Mouse (Mus musculus) embryonic facial prominence, embryonic 10.5 days (tissue): Measurements from ENCODE around the gene Pts. TPM values are rescaled to one million over a fixed set of nuclear protein-coding genes. Genes with fewer than 3 reads are reported as not detected.
A peak's percentile ranks its signal among the peaks of the same experiment; 100 is the strongest.

Experiments used
- DNase-seq: peaks from one replicate; pipeline ENCODE4 v3.0.0-alpha.2; 2017; ENCODE audit warnings: low spot score
- H3K27ac ChIP-seq: fragments of 300-500 bp; sonication (generic); replicated peaks from 2 replicates; pipeline ENCODE4 v1.5.1; 2016; ENCODE audit warnings: mild to moderate bottlenecking
- H3K27me3 ChIP-seq: fragments of 300-500 bp; sonication (generic); replicated peaks from 2 replicates; pipeline ENCODE4 v1.6.1; 2016; ENCODE audit warnings: low read depth, mild to moderate bottlenecking; ENCODE audit not compliant: poor library complexity, severe bottlenecking
- H3K36me3 ChIP-seq: fragments of 300-500 bp; sonication (generic); replicated peaks from 2 replicates; pipeline ENCODE4 v1.6.1; 2016; ENCODE audit warnings: mild to moderate bottlenecking, moderate library complexity
- H3K4me1 ChIP-seq: fragments of 300-500 bp; sonication (generic); 2 replicates; pipeline ENCODE4 v1.6.1; 2016
- H3K4me3 ChIP-seq: fragments of 300-500 bp; sonication (generic); 2 replicates; pipeline ENCODE4 v1.5.1; 2016; ENCODE audit warnings: mild to moderate bottlenecking, moderate library complexity
- H3K9me3 ChIP-seq: fragments of 300-500 bp; sonication (generic); 2 replicates; pipeline ENCODE4 v1.6.1; 2016; ENCODE audit warnings: mild to moderate bottlenecking
- WGBS: fragments of 180-500 bp; shearing (Covaris S2); methylation state at CpG from one replicate; pipeline ENCODE4 v1.1.7; 2016; 5-methylcytosine and 5-hydroxymethylcytosine counted together
- polyA plus RNA-seq: library from polyadenylated mRNA; unstranded; fragments of >200 nt; fragmentation: Nextera tagmentation; extraction: Ambion mirVana; gene quantifications from 2 replicates; pipeline ENCODE4 v1.2.1, GENCODE M21; 2016

The Pts gene
- polyA plus RNA-seq, 1 experiment from 2014 or later = 62.5 TPM

GRCm38 (mm10) chr9:50524936-50525335 is 3.6 kb downstream of the Pts start:
- no peaks in the 10 kb centered on the region for H3K9me3 ChIP-seq
- no peak for DNase-seq
- no peak overlapping the region for H3K27ac ChIP-seq
- peaks cover 7% of the 10 kb centered on the region for H3K4me1 ChIP-seq
- no peak overlapping the region for H3K4me3 ChIP-seq
- H3K27me3 ChIP-seq = no peaks in the 10 kb centered on the region
- WGBS = 89% methylated on average over 5 of the region's 5 CpGs
- H3K36me3 ChIP-seq = peaks cover 8% of the 10 kb centered on the region; the same call in 1 of the 2 replicates

GRCm38 (mm10) chr9:50522574-50522973 is 6.0 kb downstream of the Pts start:
- WGBS = 83% methylated on average over 5 of the region's 5 CpGs
- DNase-seq = no peak

GRCm38 (mm10) chr9:50521562-50521961 is 7.0 kb downstream of the Pts start:
- no peaks in the 10 kb centered on the region for H3K9me3 ChIP-seq
- no peak overlapping the region for H3K4me3 ChIP-seq
- no peaks in the 10 kb centered on the region for H3K4me1 ChIP-seq
- no peaks in the 10 kb centered on the region for H3K27me3 ChIP-seq
- WGBS = 75% methylated on average over 2 of the region's 2 CpGs
- no peak for DNase-seq
- peaks cover 8% of the 10 kb centered on the region; the same call in 1 of the 2 replicates for H3K36me3 ChIP-seq
- H3K27ac ChIP-seq = no peak overlapping the region

More at GRCm38 (mm10) chr9:50522574-50522973, 6.0 kb downstream of the Pts start:
- H3K27ac ChIP-seq = no peak overlapping the region
- peaks cover 1% of the 10 kb centered on the region for H3K4me1 ChIP-seq
- no peaks in the 10 kb centered on the region for H3K27me3 ChIP-seq
- no peak overlapping the region for H3K4me3 ChIP-seq
- no peaks in the 10 kb centered on the region for H3K9me3 ChIP-seq
- H3K36me3 ChIP-seq = peaks cover 8% of the 10 kb centered on the region; the same call in 1 of the 2 replicates

GRCm38 (mm10) chr9:50520748-50521147 is 7.8 kb downstream of the Pts start:
- Histone ChIP-seq H3K9me3 (no peaks in the 10 kb centered on the region), H3K4me1 (no peaks in the 10 kb centered on the region), H3K4me3 (no peak overlapping the region), H3K27me3 (no peaks in the 10 kb centered on the region), H3K27ac (no peak overlapping the region), H3K36me3 (peaks cover 8% of the 10 kb centered on the region; the same call in 1 of the 2 replicates)
- no peak for DNase-seq
- 83% methylated on average over 6 of the region's 6 CpGs for WGBS

- DNase-seq = no peak
- Histone ChIP-seq H3K27me3 (no peaks in the 10 kb centered on the region), H3K9me3 (no peaks in the 10 kb centered on the region), H3K36me3 (peaks cover 6% of the 10 kb centered on the region; the same call in 1 of the 2 replicates), H3K4me3 (no peak overlapping the region), H3K27ac (no peak overlapping the region), H3K4me1 (no peaks in the 10 kb centered on the region)
- 9% methylated on average over 2 of the region's 2 CpGs for WGBS
These were observed 9.7 kb downstream of the Pts start for GRCm38 (mm10) chr9:50518781-50519180.

GRCm38 (mm10) chr9:50515462-50515861 is 13.1 kb downstream of the Pts start:
- H3K4me3 ChIP-seq = no peak overlapping the region
- no peaks in the 10 kb centered on the region for H3K36me3 ChIP-seq
- DNase-seq = no peak
- H3K9me3 ChIP-seq = no peaks in the 10 kb centered on the region
- no peak overlapping the region for H3K27ac ChIP-seq
- H3K4me1 ChIP-seq = no peaks in the 10 kb centered on the region
- H3K27me3 ChIP-seq = no peaks in the 10 kb centered on the region
- WGBS = 88% methylated on average over 5 of the region's 5 CpGs

GRCm38 (mm10) chr9:50507570-50507969 is 21.0 kb downstream of the Pts start:
- Histone ChIP-seq H3K9me3 (no peaks in the 10 kb centered on the region), H3K4me3 (no peak overlapping the region), H3K27me3 (no peaks in the 10 kb centered on the region), H3K27ac (no peak overlapping the region), H3K36me3 (no peaks in the 10 kb centered on the region), H3K4me1 (no peaks in the 10 kb centered on the region)
- DNase-seq = no peak
- 73% methylated on average over 7 of the region's 7 CpGs for WGBS

GRCm38 (mm10) chr9:50505405-50505804 is 23.1 kb downstream of the Pts start:
- 70% methylated on average over 6 of the region's 6 CpGs for WGBS
- Histone ChIP-seq H3K9me3 (no peaks in the 10 kb centered on the region), H3K27me3 (no peaks in the 10 kb centered on the region), H3K36me3 (no peaks in the 10 kb centered on the region), H3K27ac (no peak overlapping the region), H3K4me3 (no peak overlapping the region), H3K4me1 (peaks cover 4% of the 10 kb centered on the region)
- no peak for DNase-seq

- 85% methylated on average over 3 of the region's 3 CpGs for WGBS
- H3K27me3 ChIP-seq = no peaks in the 10 kb centered on the region
- no peaks in the 10 kb centered on the region for H3K36me3 ChIP-seq
- H3K4me1 ChIP-seq = peaks cover 4% of the 10 kb centered on the region
- no peak overlapping the region for H3K27ac ChIP-seq
- no peaks in the 10 kb centered on the region for H3K9me3 ChIP-seq
- no peak for DNase-seq
- no peak overlapping the region for H3K4me3 ChIP-seq
These were observed 25.6 kb downstream of the Pts start for GRCm38 (mm10) chr9:50502949-50503348.

GRCm38 (mm10) chr9:50500974-50501501 is 27.5 kb downstream of the Pts start:
- WGBS = 26% methylated on average over 14 of the region's 14 CpGs
- Histone ChIP-seq H3K9me3 (no peaks in the 10 kb centered on the region), H3K27me3 (no peaks in the 10 kb centered on the region), H3K4me3 (peak overlapping the region; percentile 48), H3K36me3 (no peaks in the 10 kb centered on the region), H3K4me1 (peaks cover 18% of the 10 kb centered on the region), H3K27ac (peak overlapping the region; percentile 73)
- DNase-seq = peak; percentile 66

GRCm38 (mm10) chr9:50500467-50500973 is 28.0 kb downstream of the Pts start:
- H3K27ac ChIP-seq = no peak overlapping the region
- peak overlapping the region; percentile 48 for H3K4me3 ChIP-seq

GRCm38 (mm10) chr9:50499781-50500180 is 28.7 kb downstream of the Pts start:
- H3K27me3 ChIP-seq = no peaks in the 10 kb centered on the region
- H3K27ac ChIP-seq = no peak overlapping the region
- H3K4me3 ChIP-seq = no peak overlapping the region
- 93% methylated on average over 3 of the region's 3 CpGs for WGBS
- DNase-seq = no peak
- no peaks in the 10 kb centered on the region for H3K36me3 ChIP-seq
- peaks cover 25% of the 10 kb centered on the region for H3K4me1 ChIP-seq
- H3K9me3 ChIP-seq = no peaks in the 10 kb centered on the region

More at GRCm38 (mm10) chr9:50500467-50500973, 28.0 kb downstream of the Pts start:
- H3K4me1 ChIP-seq = peaks cover 23% of the 10 kb centered on the region
- no peaks in the 10 kb centered on the region for H3K9me3 ChIP-seq
- no peaks in the 10 kb centered on the region for H3K27me3 ChIP-seq
- no peaks in the 10 kb centered on the region for H3K36me3 ChIP-seq
- no peak for DNase-seq
- WGBS = 77% methylated on average over 15 of the region's 15 CpGs

- H3K9me3 ChIP-seq = no peaks in the 10 kb centered on the region
- no peak overlapping the region for H3K27ac ChIP-seq
- 88% methylated on average over 16 of the region's 16 CpGs for WGBS
These were observed 29.7 kb downstream of the Pts start for GRCm38 (mm10) chr9:50498815-50499214.

More at GRCm38 (mm10) chr9:50498815-50499214, 29.7 kb downstream of the Pts start:
- Histone ChIP-seq H3K4me1 (peaks cover 25% of the 10 kb centered on the region), H3K4me3 (no peak overlapping the region), H3K27me3 (no peaks in the 10 kb centered on the region), H3K36me3 (no peaks in the 10 kb centered on the region)
- DNase-seq = no peak
